Mouse (Mus musculus) heart, embryonic 14.5 days (tissue): ENCODE results near the gene Ndufb10. TPM values are rescaled to one million over a fixed set of nuclear protein-coding genes. Genes with fewer than 3 reads are reported as not detected.
A peak's percentile ranks its signal among the peaks of the same experiment; 100 is the strongest.

Experiments
- ATAC-seq: fragments of 200-750 bp; cut with Nextera tagmentation; 2 replicates; pipeline ENCODE4 v1.8.0; 2017; ENCODE audit warnings: low read depth, moderate TSS enrichment; ENCODE audit not compliant: insufficient number of reproducible peaks, insufficient read depth, low FRiP score
- H3K27ac ChIP-seq, 2 experiments: fragments of 200-500 bp in 1 of 2; fragments of 300-500 bp in 1 of 2; sonication (generic) in 1 of 2; replicated peaks in 1 of 2; 2 replicates each; pipeline ENCODE4 v1.5.1; 2012 to 2014; ENCODE audit warnings: low read depth in 2 of 2, low read length in 2 of 2, control low read depth in 1 of 2, mild to moderate bottlenecking in 1 of 2, mixed read lengths in 1 of 2; ENCODE audit not compliant: control insufficient read depth in 1 of 2, insufficient read depth in 1 of 2
- H3K27me3 ChIP-seq: fragments of 300-500 bp; sonication (generic); 2 replicates; pipeline ENCODE4 v1.6.1; 2014; ENCODE audit warnings: mild to moderate bottlenecking, low read length, control low read depth; ENCODE audit not compliant: control insufficient read depth, insufficient read depth
- H3K36me3 ChIP-seq: fragments of 300-500 bp; sonication (generic); 2 replicates; pipeline ENCODE4 v1.6.1; 2014; ENCODE audit warnings: mild to moderate bottlenecking, control low read depth, low read length, mixed read lengths; ENCODE audit not compliant: control insufficient read depth, insufficient read depth
- H3K4me1 ChIP-seq, 2 experiments: fragments of 200-500 bp in 1 of 2; fragments of 300-500 bp in 1 of 2; sonication (generic) in 1 of 2; 2 replicates each; pipeline ENCODE4 v1.6.1; 2012 to 2014; ENCODE audit warnings: low read length in 2 of 2, control low read depth in 1 of 2, mixed read lengths in 1 of 2; ENCODE audit not compliant: control insufficient read depth in 2 of 2, insufficient read depth in 2 of 2
- H3K4me2 ChIP-seq: fragments of 300-500 bp; sonication (generic); 2 replicates; pipeline ENCODE4 v1.6.1; 2014; ENCODE audit warnings: mild to moderate bottlenecking, low read length
- H3K4me3 ChIP-seq, 2 experiments: fragments of 200-500 bp in 1 of 2; fragments of 300-500 bp in 1 of 2; sonication (generic) in 1 of 2; 2 replicates each; pipeline ENCODE4 v1.5.1; 2012 to 2014; ENCODE audit warnings: low read length in 2 of 2, mild to moderate bottlenecking in 2 of 2, control low read depth in 1 of 2, low read depth in 1 of 2, moderate library complexity in 1 of 2; ENCODE audit not compliant: control insufficient read depth in 1 of 2, insufficient read depth in 1 of 2
- H3K9ac ChIP-seq: fragments of 300-500 bp; sonication (generic); 2 replicates; pipeline ENCODE4 v1.6.1; 2014; ENCODE audit warnings: mild to moderate bottlenecking, low read length
- H3K9me3 ChIP-seq: fragments of 300-500 bp; sonication (generic); 2 replicates; pipeline ENCODE4 v1.6.1; 2016; ENCODE audit warnings: low read length, control low read depth; ENCODE audit not compliant: control insufficient read depth
- WGBS: fragments of 180-500 bp; shearing (Covaris S2); extraction: QIAGEN DNeasy Blood & Tissue Kit; methylation state at CpG from one replicate; pipeline ENCODE4 v1.1.7; 2014; 5-methylcytosine and 5-hydroxymethylcytosine counted together
- polyA plus RNA-seq: library from polyadenylated mRNA; unstranded; fragments of >200 nt; fragmentation: Nextera tagmentation; extraction: Ambion mirVana; gene quantifications from 2 replicates; pipeline ENCODE4 v1.2.1, GENCODE M21; 2014

Gene Ndufb10
- polyA plus RNA-seq, 1 experiment from 2014 or later, result 564 TPM

- no peak for ATAC-seq
These were observed 24.8 kb downstream of the Ndufb10 start for GRCm38 (mm10) chr17:24699473-24699872.

GRCm38 (mm10) chr17:24698715-24699114 lies 25.6 kb downstream of the Ndufb10 start:
- Histone ChIP-seq H3K27ac (no peak overlapping the region), H3K4me1 (peaks cover 2 to 12% of the 10 kb centered on the region in 2 experiments; a peak in 3 of 4 replicates), H3K9ac (no peak overlapping the region), H3K27me3 (no peaks in the 10 kb centered on the region), H3K9me3 (no peaks in the 10 kb centered on the region), H3K36me3 (peaks cover 51% of the 10 kb centered on the region), H3K4me2 (no peak overlapping the region), H3K4me3 (no peak overlapping the region)
- WGBS, result 61% methylated on average over 9 of the region's 9 CpGs
- ATAC-seq, result no peak

More at GRCm38 (mm10) chr17:24699473-24699872, 24.8 kb downstream of the Ndufb10 start:
- H3K9me3 ChIP-seq, result no peaks in the 10 kb centered on the region
- no peak overlapping the region for H3K27ac ChIP-seq
- H3K4me3 ChIP-seq, result no peak overlapping the region
- H3K4me2 ChIP-seq, result no peak overlapping the region
- peaks cover 53% of the 10 kb centered on the region for H3K36me3 ChIP-seq
- 85% methylated on average over 2 of the region's 2 CpGs for WGBS
- H3K27me3 ChIP-seq, result no peaks in the 10 kb centered on the region
- H3K9ac ChIP-seq, result no peak overlapping the region
- peaks cover 2 to 12% of the 10 kb centered on the region in 2 experiments; a peak in 3 of 4 replicates for H3K4me1 ChIP-seq

GRCm38 (mm10) chr17:24697985-24698384 lies 26.3 kb downstream of the Ndufb10 start:
- Histone ChIP-seq H3K9ac (no peak overlapping the region), H3K4me2 (no peak overlapping the region), H3K27ac (no peak overlapping the region), H3K4me1 (peaks cover 2 to 12% of the 10 kb centered on the region in 2 experiments; a peak in 3 of 4 replicates), H3K9me3 (no peaks in the 10 kb centered on the region), H3K4me3 (no peak overlapping the region), H3K36me3 (peaks cover 49% of the 10 kb centered on the region), H3K27me3 (no peaks in the 10 kb centered on the region)
- 23% methylated on average over 5 of the region's 5 CpGs for whole genome bisulfite sequencing
- ATAC-seq, result no peak

GRCm38 (mm10) chr17:24696011-24696697 lies 28.1 kb downstream of the Ndufb10 start, which contains the start of the genes Gfer and Noxo1:
Gene Gfer (minus strand): TSS chr17:24696156.
Gene Noxo1 (plus strand): TSS chr17:24696234.
- H3K36me3 ChIP-seq, result peaks cover 43% of the 10 kb centered on the region
- ATAC-seq, result peak; percentile 92
- under 1% methylated on average over 69 of the region's 76 CpGs for WGBS
- peak within 1 kb of the TSS; percentile 85 for H3K4me2 ChIP-seq
- peaks cover 2 to 12% of the 10 kb centered on the region in 2 experiments; a peak in 3 of 4 replicates for H3K4me1 ChIP-seq
- peak within 1 kb of the TSS; percentile 72 to 82 for H3K27ac ChIP-seq
- peak within 1 kb of the TSS; percentile 87 to 96 for H3K4me3 ChIP-seq
- H3K9ac ChIP-seq, result peak within 1 kb of the TSS; percentile 91
- H3K9me3 ChIP-seq, result no peaks in the 10 kb centered on the region
- peaks cover under 1% of the 10 kb centered on the region; the same call in 1 of the 2 replicates for H3K27me3 ChIP-seq

GRCm38 (mm10) chr17:24695326-24696010 lies 28.8 kb downstream of the Ndufb10 start:
- peaks cover 2 to 12% of the 10 kb centered on the region in 2 experiments; a peak in 3 of 4 replicates for H3K4me1 ChIP-seq
- 8% methylated on average over 47 of the region's 51 CpGs for WGBS
- peak overlapping the region; percentile 85 for H3K4me2 ChIP-seq
- peak overlapping the region; percentile 70 to 82 for H3K27ac ChIP-seq
- peak overlapping the region; percentile 91 for H3K9ac ChIP-seq
- H3K36me3 ChIP-seq, result peaks cover 36% of the 10 kb centered on the region
- peak; percentile 6; the same call in 1 of the 2 replicates for ATAC-seq
- H3K4me3 ChIP-seq, result peak overlapping the region; percentile 87 to 96
- peaks cover 7% of the 10 kb centered on the region for H3K27me3 ChIP-seq
- no peaks in the 10 kb centered on the region for H3K9me3 ChIP-seq

- peaks cover 23% of the 10 kb centered on the region for H3K36me3 ChIP-seq
- H3K4me3 ChIP-seq, result no peak overlapping the region
- no peak overlapping the region for H3K9ac ChIP-seq
- no peak overlapping the region for H3K4me2 ChIP-seq
- no peaks in the 10 kb centered on the region for H3K9me3 ChIP-seq
- ATAC-seq, result no peak
- H3K4me1 ChIP-seq, result peaks cover 3 to 25% of the 10 kb centered on the region in 2 experiments; a peak in 3 of 4 replicates
- no peak overlapping the region for H3K27ac ChIP-seq
- WGBS, result 81% methylated on average over 5 of the region's 5 CpGs
- peaks cover 38% of the 10 kb centered on the region for H3K27me3 ChIP-seq
These were observed 31.9 kb downstream of the Ndufb10 start for GRCm38 (mm10) chr17:24692385-24692784.

- Histone ChIP-seq H3K4me1 (peaks cover 6 to 16% of the 10 kb centered on the region in 2 experiments; a peak in 3 of 4 replicates), H3K4me3 (peak within 1 kb of the TSS; percentile 50 to 56), H3K27me3 (peaks cover 45% of the 10 kb centered on the region), H3K27ac (no peak within 1 kb of the TSS), H3K9me3 (no peaks in the 10 kb centered on the region), H3K36me3 (peaks cover 22% of the 10 kb centered on the region), H3K9ac (peak within 1 kb of the TSS; percentile 59), H3K4me2 (peak within 1 kb of the TSS; percentile 86)
- under 1% methylated on average over 54 of the region's 55 CpGs for WGBS
- no peak for ATAC-seq
These were observed 34.8 kb downstream of the Ndufb10 start, which contains the start of gene Syngr3 for GRCm38 (mm10) chr17:24689251-24690081. Gene Syngr3 (minus strand): TSS chr17:24689955.
